Mouse (Mus musculus): ENCODE data around the gene Wdr77. TPM values are rescaled to one million over a fixed set of nuclear protein-coding genes. Genes with fewer than 3 reads are reported as not detected.

Gene Wdr77
- polyA plus RNA-seq (2012; rRNA removed; ENCODE audit: low replicate concordance) = 52.5 and 96.6 TPM in 2 replicates

DNA sequence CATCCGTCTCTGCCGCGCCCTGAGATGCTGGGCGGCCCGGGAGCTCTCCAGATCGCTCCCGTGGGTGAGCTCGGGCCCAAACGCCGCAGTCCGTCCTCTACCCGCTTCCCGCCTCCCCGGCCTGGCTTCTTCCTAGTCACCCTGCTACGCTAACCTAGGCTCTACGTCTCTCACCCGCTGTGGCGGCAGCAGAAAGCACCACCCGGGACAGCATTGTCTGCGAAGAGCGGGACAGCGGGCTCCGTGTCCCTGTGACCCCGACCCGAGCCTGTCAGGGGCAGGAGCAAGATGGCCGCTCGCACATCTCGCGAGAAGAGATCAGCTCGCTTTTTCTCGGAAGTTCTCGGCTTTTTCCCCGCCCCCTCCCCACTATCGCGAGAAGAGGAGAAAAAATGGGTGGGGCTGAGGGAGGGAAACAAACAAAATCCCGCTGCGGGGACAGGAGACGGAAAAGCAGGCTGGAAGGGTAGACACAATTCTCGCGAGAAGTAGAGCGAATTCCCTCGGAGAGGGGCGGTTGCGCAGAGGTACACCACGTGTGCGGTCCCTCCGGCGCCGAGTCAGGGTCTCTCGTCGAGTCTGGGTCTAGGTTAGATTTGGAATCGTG is at the start of gene Wdr77:
Gene Wdr77 (plus strand): TSS at position 396 of the 607 bp plus-strand sequence.

DNA sequence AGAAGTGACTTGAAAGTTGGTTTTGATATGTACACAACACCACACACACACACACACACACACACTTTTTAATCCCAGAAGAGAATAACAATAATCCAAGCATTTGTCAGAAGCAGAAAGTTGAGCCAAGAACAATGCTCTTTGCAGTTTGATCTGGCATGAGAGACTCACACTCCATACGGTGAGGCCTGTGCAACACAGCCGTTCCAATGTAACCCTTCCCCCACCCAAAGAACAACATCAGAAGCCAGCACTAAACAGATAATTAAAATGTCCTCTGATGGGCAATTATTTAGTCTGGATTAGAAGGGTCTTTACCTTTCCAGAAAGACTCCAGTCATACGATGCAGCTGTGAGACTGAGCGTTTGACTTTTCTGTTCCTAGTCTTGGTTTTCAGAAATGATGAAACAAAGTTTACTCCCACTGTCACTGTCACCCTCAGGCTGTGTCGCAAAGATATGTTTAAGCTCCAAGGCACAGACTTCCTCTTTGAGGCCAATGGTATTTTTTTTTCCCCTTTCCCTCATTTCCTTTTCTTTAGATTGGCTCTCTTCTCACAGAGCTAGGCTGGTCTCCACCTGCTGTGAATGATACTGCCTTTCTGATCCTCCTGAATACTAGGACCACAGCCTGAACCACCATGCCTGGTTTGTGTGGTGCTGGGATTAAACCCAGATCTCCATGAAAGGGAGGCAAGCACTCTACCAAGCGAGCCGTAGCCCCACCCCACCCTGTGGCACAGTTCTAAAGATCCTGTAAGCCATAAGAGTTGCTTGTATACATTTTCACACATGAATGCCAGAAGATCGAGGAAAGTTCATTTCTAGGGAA is 26.7 kb upstream of the Wdr77 start, which contains the start of gene I830077J02Rik:
Gene I830077J02Rik (minus strand): TSS at position 425 of the 832 bp plus-strand sequence.

DNA sequence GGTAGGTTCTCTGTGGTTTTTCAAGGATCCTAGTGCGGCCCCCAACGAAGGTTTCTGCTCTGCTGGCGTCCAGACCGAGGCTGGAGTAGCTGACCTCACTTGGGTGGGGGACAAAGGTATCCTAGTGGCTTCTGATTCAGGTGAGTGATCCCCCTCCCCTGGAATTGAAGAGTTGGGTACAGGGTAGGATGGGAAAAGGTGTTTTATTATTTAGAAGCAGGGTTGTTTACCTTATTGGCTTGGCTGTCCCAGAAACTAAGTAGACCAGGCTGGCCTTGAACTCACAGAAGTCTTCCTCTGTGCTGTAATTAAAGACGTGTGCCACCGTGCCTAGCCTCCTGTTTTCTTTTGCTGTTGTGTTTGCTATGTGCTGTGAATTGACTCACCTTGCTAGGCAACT is 830 bp downstream of the Wdr77 start, which contains the start of gene Atp5f1:
Gene Atp5f1 (minus strand): TSS at position 101 of the 400 bp plus-strand sequence.

DNA sequence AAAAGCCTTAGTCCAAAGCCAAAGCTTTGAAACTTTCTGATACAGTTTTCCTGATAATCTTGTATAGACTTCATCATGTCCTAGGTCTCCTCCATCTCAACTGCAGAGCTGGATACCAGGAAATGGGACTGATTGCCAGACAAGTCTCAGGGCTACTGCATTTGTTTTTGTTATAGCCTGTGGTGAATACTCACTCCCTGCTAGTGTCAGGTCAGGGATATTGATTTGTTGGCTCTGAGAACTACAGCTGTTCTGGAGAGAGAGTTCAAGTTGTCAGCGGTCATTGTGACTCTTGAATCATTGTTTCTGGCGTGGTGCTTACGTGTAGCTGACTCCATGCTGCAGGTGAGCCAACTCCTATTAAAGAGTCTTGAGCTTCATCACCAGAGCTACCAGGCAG is 14.2 kb downstream of the Wdr77 start, which contains the start of gene Ovgp1:
Gene Ovgp1 (plus strand): TSS at position 301 of the 400 bp plus-strand sequence.

DNA sequence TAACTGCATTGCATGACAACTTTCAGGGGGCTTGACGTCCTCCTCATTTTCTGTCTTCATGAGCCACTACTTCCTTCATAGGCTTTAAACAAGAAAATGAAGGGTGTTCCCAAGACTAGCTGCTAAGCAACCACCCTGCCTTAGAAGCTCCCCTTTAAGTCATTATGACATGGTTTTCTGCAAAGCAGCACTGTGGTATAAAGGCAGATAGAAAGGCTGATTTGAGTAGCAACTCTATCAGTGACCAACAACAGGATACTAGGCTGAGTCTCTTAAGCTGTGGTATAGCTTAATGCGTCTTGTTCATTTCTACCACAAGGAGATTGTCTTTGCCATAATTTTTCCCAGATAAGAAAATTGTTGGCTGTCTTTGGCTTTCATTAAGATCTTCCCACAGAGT is 55.4 kb downstream of the Wdr77 start, which contains the start of gene Pifo:
Gene Pifo (minus strand): TSS at position 101 of the 400 bp plus-strand sequence.

Other genes starting within 250 kb of the Wdr77 start
- gene Rap1a, start 158.0 kb upstream of the Wdr77 start, polyA plus RNA-seq (2012; rRNA removed; ENCODE audit: low replicate concordance) = 9.7 and 19.3 TPM in 2 replicates
- gene Adora3, start 88.5 kb upstream of the Wdr77 start, polyA plus RNA-seq (2012; rRNA removed; ENCODE audit: low replicate concordance) = 0.32 and 2.4 TPM in 2 replicates
- 0.60 and 1.8 TPM in 2 replicates for gene Tmigd3, start 88.5 kb upstream of the Wdr77 start, polyA plus RNA-seq (2012; rRNA removed; ENCODE audit: low replicate concordance)
- gene I830077J02Rik, start 26.7 kb upstream of the Wdr77 start, polyA plus RNA-seq (2012; rRNA removed; ENCODE audit: low replicate concordance) = 0.92 and 1.9 TPM in 2 replicates
- 121 and 147 TPM in 2 replicates for gene Atp5f1, start 730 bp downstream of the Wdr77 start, polyA plus RNA-seq (2012; rRNA removed; ENCODE audit: low replicate concordance)
- 1.3 and 2.7 TPM in 2 replicates for gene Ovgp1, start 14.3 kb downstream of the Wdr77 start, polyA plus RNA-seq (2012; rRNA removed; ENCODE audit: low replicate concordance)
- gene Pifo, start 55.3 kb downstream of the Wdr77 start, polyA plus RNA-seq (2012; rRNA removed; ENCODE audit: low replicate concordance) = not detected in 2 replicates
- gene Chil5, start 73.4 kb downstream of the Wdr77 start, polyA plus RNA-seq (2012; rRNA removed; ENCODE audit: low replicate concordance) = 0.40 TPM in 1 of 2 replicates, not detected in the other
- gene Chia1, start 153.9 kb downstream of the Wdr77 start, polyA plus RNA-seq (2012; rRNA removed; ENCODE audit: low replicate concordance) = 0.06 TPM in 2 replicates
- gene Chil3, start 208.2 kb downstream of the Wdr77 start, polyA plus RNA-seq (2012; rRNA removed; ENCODE audit: low replicate concordance) = 0.36 and 0.52 TPM in 2 replicates